Mouse (Mus musculus): Measurements from ENCODE around the gene Plaa.

Gene Plaa

GRCm38 (mm10) chr4:94603031-94603629 is at the start of gene Plaa:
Gene Plaa, minus strand, starts transcription at chr4:94603244.
- DNase-seq = peak; percentile 92

- DNase-seq = peak; percentile 20
Measured at GRCm38 (mm10) chr4:94650426-94651175, 47.6 kb upstream of the Plaa start.

DNA sequence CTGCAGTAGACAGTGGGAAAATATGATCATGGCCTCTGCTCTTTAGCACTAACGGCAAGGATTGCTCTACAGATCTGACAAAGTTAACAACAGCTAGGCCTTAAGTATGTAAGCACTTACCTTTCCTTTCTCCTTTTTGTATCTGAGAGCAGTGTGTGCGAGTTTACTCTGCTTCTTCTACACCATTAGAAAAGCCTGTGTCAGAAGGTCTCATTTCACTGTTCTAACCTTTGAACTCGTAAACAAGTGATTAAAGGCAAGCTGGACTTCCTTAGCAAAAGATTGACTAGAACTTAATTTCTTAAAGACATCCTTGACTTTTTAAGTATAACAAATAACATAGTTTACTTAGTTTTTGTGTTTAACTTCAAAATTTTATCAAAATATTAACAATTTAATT is 46.9 kb upstream of the Plaa start, which contains the start of gene Lrrc19:
Gene Lrrc19, minus strand, starts transcription at position 225 of the 400 bp plus-strand sequence.
- DNase-seq = peak; percentile 69

- DNase-seq = no peak
Measured at GRCm38 (mm10) chr4:94643141-94643540, 40.1 kb upstream of the Plaa start.

DNA sequence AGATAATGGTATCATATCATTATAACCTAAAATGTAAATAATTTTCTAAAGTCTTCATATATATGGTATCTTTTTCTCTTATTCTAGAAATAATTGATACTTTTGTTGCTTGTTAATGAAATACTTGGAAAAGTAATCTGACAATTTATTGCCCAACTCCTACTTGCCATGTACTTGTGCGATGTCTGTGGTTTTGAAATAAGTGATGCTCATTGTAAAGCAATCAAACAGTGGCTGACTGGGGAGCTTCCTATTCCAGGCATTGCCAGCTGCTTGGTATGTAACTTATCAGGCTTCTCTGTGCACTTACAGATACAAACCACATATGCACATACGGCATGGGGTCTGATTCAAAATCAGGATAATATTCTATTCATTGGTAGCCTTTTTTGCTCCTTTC is 17.0 kb upstream of the Plaa start:
- DNase-seq = no peak

DNA sequence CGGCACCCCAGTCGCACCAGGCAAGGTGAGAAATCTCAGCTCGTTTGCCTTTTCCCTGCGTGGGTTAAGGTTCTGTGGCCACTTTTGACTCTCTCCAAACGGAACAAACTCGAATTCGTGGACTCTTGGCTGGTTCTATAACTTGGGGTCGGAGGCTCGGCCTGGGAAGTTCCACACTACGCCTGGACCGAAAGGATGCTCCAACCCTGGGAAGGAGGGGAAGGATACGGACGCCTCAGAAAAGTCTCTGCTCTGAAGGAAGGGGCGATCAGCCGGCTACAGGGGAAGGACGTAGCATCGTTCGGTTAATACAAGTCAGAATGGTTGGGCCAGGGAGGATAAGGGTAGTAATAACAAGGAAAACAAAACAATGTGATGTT is 11.6 kb upstream of the Plaa start:
- DNase-seq = peak; percentile 17

DNA sequence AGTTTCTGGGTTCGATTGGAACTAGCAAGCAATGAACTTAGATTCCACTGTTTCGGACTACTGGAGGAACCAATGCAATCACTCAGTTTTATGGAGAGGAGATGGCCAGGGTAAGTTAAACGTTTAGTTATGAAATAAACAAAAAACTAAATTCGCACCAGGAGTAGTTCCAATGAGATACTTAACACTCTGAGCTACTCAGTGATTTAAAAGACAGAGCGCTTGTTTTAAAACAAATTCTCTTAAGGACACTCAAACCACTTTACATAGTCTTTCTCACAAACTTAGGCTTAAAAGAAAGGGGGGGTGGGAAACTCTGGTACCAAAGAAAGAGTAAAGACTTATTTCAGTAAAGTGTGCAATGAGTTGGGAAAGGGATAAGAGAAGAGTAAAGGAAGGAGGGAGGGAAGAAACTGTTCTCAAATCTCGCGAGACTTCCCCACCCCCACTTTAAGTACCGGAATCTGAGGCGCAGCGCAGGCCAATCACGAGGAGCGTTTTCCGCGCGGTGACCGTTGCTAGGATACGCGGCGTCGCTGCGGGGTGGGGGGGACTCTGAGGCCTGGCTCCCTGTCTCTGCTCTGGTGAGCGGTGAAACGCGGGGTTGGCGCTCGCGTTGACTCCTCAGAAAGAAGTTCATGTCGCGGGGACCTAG is 11.1 kb upstream of the Plaa start, which contains the start of gene Ift74:
Gene Ift74, plus strand, starts transcription at position 520 of the 655 bp plus-strand sequence.
- peak; percentile 96 for DNase-seq

GRCm38 (mm10) chr4:94610339-94610738 is 7.3 kb upstream of the Plaa start:
- no peak for DNase-seq

DNA sequence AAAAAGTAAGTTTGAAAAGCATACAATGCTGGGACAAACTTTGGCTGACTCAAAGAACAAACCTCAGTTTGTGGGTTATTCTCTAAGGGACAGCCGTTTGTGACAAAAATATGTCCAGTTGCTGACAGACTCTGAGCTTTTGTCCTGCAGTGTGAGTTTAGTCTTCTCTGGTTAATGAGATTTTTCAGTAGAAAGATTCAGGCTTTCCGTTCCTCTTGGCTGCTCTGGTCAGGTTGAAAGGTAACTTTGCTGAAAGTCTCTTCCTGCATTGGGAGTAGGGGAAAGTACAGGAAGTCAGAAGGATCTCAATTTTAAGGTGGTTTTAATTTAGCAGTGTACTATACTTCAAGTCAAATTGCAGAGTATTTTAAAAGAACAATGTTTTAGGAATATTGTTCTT is 2.5 kb upstream of the Plaa start:
- peak; percentile 80 for DNase-seq

- DNase-seq = no peak
Measured at GRCm38 (mm10) chr4:94604452-94605019, 1.5 kb upstream of the Plaa start.

DNA sequence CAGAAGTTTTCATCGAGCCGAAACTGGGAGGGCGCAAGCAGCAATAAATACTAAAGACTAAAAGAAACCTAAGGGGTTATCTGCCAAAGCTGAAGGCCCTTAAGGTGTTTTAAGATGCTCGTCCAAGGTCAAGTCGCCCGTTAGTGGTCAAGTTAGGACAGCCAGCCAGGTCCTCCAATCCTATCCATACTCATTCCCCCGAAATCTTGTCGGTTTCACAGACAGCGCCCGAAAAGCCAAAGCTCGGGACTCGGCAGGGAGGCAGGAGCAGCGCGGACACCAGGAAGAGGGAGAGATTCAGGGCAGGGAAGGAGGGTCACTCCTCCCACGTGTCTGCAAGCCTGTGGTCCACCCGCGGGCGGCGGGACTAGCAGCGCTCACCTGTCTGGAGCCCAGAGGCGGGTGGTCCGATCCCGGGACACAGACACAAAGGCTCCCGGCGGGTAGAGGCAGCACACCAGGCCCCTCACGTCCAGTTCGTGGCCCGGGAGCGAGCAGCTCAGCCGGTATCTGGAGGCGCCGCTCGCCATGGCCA is 481 bp downstream of the Plaa start:
- no peak for DNase-seq

GRCm38 (mm10) chr4:94601395-94601794 is 1.6 kb downstream of the Plaa start:
- DNase-seq = peak; percentile 28

- no peak for DNase-seq
Measured at GRCm38 (mm10) chr4:94592709-94593108, 10.3 kb downstream of the Plaa start.

DNA sequence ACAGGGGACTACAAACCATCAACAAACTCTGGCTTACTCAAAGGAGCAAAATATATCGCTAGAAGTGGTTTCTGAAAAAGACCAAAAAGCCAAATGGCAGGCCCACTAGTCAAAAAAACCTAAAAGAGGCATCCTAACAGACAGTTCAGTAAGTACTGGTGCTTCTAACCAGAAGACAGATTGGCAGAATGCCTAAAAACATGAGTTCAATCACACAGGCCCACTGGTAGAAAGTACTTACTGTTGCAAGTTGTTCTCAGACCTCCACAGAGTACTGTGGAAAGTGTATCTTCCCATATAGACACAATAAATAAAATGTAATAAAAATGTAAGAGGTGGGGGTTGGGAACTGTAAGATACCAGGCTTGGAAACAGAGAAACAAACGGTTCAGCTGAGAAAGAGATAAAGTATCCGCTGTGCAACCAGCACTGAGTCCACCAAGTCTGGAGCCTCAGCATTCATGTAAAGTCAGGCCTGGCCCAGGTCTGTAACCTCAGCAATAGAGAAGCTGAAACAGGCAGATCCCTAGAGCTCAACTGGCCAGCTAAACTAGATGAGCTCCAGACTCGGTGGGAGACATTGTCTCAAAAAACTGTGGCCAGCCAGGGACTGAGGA is 11.2 kb downstream of the Plaa start:
- DNase-seq = peak; percentile 17

DNA sequence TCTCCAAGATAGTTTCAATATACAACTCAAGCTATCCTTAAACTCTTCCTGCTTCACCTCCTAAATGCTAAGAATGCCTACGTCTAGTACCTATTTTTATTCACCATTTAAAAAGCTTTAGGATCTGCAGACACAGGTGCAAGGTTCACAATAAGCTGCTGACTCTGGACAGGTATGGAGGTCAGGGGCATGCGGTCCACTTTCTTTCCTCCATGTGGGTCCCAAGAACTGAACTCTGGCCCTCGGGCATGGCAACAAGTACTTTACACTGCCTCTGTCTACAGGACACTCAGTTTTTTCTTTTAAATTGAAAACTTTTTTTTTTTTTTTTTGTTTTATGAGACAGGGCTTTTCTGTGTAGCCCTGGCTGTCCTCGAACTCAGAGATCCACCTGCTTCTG is 30.4 kb downstream of the Plaa start:
- DNase-seq = peak; percentile 57

- DNase-seq = no peak
Measured at GRCm38 (mm10) chr4:94564297-94564696, 38.7 kb downstream of the Plaa start.

GRCm38 (mm10) chr4:94561954-94562648 is 40.9 kb downstream of the Plaa start:
- DNase-seq = no peak

GRCm38 (mm10) chr4:94560316-94560715 is 42.7 kb downstream of the Plaa start:
- DNase-seq = no peak

GRCm38 (mm10) chr4:94559266-94559665 is 43.8 kb downstream of the Plaa start:
- peak; percentile 31 for DNase-seq

GRCm38 (mm10) chr4:94557145-94557544 is 45.9 kb downstream of the Plaa start:
- no peak for DNase-seq

- DNase-seq = peak; percentile 92
Measured at GRCm38 (mm10) chr4:94556265-94557054, 46.6 kb downstream of the Plaa start, which contains the start of the genes Gm10306 and Caap1. Gene Gm10306, plus strand, starts transcription at chr4:94556546. Gene Caap1, minus strand, starts transcription at chr4:94556796.
